Mouse (Mus musculus): ENCODE measurements around the gene Shcbp1l.
A peak's percentile ranks its signal among the peaks of the same experiment; 100 is the strongest.

Gene Shcbp1l

GRCm38 (mm10) chr1:153489132-153489531, 64.2 kb downstream of the Shcbp1l start:
- peak in 1 of 2 experiments; percentile 11 for DNase-seq

GRCm38 (mm10) chr1:153489540-153489939, 64.6 kb downstream of the Shcbp1l start:
- no peak for DNase-seq

GRCm38 (mm10) chr1:153489963-153490362, 65.0 kb downstream of the Shcbp1l start:
- DNase-seq: no peak

DNA sequence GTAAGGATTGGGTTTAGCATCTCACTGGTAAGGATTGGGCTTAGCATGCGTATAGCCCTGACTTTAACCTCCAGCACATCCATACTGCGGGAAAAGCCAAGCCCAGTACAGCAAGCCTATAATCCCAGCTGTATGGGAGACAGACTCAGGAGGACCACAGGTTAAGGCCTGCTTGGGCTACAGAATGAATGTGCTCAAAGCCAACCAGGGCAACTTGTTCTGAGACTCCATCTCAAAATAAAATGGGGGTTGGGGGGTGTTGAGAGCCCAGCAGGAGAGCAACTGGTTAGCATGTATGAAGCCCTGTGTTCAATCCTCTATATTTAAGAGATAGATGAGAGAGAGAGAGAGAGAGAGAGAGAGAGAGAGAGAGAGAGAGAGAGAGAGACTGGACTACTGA, 66.4 kb downstream of the Shcbp1l start:
- DNase-seq: no peak

DNA sequence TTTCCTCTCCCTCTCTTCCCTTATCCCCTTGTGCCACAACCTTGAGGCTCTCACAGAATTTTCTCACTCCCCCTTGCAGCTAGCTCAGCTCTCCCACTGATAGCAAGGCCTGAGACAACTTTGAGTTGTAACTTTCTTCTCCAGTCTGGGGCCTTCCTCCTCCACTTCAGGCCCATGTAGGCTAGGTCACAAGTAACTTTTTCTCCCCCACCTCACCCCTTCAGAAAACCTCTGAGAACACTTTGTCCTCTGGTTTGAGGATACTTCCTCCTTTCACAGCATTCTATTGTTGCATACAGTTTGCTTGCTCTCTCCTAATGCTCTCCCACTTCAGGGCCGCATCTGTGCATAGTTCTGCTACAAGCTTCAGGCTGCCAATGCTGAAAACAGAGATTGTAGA, 66.9 kb downstream of the Shcbp1l start:
- no peak for DNase-seq

- no peak for DNase-seq
Measured at GRCm38 (mm10) chr1:153493338-153493737, 68.4 kb downstream of the Shcbp1l start.

DNA sequence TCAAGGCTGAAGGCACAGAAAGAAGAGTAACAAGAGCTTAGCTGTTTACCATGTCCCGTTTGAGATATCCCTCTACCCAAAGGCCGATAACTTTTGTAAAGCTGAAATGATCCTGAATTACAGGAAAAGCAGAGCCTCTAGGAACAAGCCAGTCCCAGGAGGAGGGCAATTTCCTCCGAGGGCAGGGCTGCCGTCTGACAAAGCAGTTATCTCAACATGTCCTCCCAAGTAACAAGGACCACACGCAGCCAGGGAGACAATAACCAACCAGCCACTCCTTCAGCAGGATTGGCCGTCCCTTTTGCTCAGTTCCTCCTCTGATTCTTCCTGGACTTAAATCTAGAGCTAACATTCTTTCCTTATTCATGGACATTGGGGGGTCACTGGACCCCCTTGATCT, 69.0 kb downstream of the Shcbp1l start:
- no peak for DNase-seq

DNA sequence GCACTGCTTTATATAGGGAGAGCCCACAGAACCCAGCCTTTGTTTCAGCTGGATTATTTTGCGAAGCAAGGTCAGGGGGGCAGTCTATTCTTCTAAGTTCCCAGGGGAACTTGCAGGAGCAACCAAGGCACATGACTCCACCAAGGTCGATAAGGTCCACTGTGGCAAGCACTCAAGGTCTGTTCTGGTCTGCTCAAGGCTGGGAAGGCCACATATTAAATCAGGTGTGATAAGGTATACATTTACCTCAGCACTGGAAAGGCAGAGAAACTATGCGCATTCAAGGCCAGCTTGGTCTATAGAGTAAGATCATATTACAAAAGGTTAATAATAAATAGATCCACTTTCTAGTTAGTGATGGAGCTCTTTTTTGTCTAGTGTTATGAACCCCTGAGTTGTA, 71.1 kb downstream of the Shcbp1l start:
- no peak for DNase-seq

- no peak for DNase-seq
Measured at GRCm38 (mm10) chr1:153500030-153500429, 75.1 kb downstream of the Shcbp1l start.

DNA sequence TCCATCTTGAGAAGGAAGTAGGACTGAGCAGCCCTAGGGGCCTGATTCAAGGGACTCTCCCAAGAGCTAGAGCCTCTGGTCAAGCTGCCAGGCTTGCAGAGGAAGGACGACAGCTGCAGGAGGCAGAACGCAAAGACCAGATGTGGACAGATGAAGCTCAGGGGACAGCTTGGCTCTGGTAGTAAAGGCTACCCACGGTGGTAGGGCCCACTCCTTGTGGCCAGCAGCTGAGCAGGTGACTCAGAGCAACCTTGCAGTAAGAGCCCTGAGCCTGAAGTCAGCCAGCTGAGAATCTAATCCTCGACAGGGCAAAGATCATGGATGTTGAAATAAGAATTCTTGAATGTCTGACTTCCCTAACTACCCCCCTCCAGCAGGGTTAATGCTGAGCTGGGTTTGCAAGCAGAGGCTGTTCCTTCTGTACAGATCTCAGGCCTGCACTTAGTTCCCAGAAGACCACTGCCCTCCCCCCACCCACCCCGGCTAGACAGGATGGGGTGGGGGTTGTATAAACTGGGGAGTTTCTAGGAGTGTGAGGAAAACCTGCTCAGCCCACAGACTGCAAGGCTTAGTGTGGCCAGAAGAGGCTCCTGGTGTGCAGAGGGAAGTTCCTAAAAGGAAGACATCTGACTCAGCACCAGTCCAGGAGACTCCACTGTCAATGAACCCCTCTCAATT, 76.8 kb downstream of the Shcbp1l start:
- no peak for DNase-seq

All from cerebellum, adult 18-20 months (tissue).